Mouse (Mus musculus) left cerebral cortex, postnatal 14 days (tissue): ENCODE measurements around the gene Gm29797. TPM values are rescaled to one million over a fixed set of nuclear protein-coding genes. Genes with fewer than 3 reads are reported as not detected.

ENCODE experiments used
- DNase-seq, 2 experiments: peaks; one replicate each; pipeline ENCODE4 v3.0.0; 2021 to 2022; ENCODE audit warnings: low spot score in 2 of 2, mixed read lengths in 1 of 2
- intact Hi-C: fragments of 180-260 bp; cut with DNase I; formaldehyde crosslinking; loops from one replicate; pipeline ENCODE4 v1.15.1; 2025
- total RNA-seq, 2 experiments: library from RNA; stranded (reverse); gene quantifications; 2 replicates each; pipeline ENCODE4 v1.2.3; 2021

Gm29797 gene
- total RNA-seq, 2 experiments from 2014 or later = 0.78 TPM; not detected in 1

DNA sequence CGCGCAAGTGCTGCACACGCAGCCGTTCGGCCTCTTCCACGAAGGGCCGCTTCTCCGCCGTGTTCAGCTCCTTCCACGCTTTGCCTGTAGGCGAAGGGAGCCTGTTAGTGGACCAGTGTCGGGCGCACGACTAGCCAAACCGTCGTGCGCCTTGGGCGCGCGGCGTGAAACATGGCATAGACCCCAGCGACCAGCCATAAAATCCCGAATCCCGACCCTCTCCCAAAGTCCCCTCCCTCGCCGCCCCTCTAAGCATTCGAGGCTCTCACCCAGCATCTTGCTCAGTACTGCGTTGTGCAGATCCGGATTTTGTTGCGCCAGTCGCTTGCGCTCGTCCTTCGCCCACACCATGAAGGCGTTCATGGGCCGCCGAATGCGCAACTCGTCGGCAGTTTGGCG is 14.1 kb downstream of the Gm29797 start:
- intact Hi-C loops = no loop called here
- no peak for DNase-seq

DNA sequence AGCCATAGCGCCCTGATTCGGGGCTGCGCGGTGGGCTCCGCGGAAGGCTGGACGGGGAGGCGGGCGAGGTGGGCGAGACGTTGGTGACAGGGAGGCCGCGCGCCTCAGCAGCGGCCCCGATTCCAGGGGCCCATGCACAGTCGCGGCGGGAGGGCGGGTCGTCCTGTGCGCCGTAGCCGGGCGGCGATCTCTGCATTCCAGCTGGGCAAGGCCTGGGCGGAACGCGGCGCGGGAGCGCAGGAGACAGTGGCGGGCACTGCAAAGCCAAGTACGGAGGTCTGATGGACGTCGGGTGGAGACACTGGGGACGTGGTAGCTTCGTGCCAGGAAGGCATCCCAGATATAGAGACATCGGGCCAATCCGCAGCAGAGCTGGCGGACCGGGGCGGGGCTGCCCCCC is 14.5 kb downstream of the Gm29797 start, which contains the start of gene Sox18:
Gene Sox18 (minus strand): TSS at position 315 of the 400 bp plus-strand sequence.
- intact Hi-C loops = no loop called here
- no peak for DNase-seq

DNA sequence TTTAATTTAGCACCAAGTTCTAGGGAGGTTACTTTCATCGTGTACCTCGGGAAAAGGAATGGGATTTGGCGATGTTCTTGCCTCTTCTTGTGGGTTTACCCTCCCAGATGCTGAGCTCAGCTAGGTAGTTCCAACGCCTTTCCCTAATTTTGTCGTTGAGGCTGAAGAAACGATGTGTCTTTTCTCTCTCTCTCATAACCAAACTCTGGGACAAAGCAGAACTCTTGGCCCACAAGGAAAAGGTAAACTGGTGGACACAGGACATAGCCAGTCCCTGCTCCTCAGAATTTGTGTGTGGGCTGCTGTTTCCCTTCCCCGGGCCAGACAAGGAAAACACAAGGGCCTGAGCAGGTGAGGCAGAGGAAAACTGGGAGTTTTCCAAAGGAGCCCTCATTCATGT is 15.2 kb downstream of the Gm29797 start:
- DNase-seq = no peak
- intact Hi-C loops = no loop called here

DNA sequence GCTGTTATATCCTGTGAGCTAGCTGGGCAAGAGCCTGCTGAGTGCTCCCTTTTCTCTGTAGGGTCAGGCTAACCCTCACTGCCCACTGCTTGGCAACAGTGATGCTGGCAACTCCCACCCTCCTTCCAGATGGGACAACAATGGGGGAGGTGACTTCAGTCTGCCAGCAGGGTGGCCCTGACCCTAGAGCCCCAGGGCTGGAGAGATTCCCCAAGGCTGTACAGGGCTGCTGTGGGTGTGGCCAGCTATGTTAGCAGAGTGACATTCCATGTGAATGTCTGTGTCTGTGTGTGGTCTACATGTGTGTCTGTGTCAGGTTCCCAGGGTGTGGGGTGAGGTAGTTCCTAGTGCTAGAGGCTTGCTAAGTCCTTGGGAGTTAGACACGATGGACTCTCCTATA is 16.7 kb downstream of the Gm29797 start:
- intact Hi-C loops = no loop called here
- no peak for DNase-seq

- intact Hi-C loops = loop anchor here (5.0 kb wide), 1 partner anchor 53 kb away; no protein-coding TSS in a partner anchor
- DNase-seq = no peak
Measured at GRCm38 (mm10) chr2:181674934-181675333, 18.1 kb downstream of the Gm29797 start.

DNA sequence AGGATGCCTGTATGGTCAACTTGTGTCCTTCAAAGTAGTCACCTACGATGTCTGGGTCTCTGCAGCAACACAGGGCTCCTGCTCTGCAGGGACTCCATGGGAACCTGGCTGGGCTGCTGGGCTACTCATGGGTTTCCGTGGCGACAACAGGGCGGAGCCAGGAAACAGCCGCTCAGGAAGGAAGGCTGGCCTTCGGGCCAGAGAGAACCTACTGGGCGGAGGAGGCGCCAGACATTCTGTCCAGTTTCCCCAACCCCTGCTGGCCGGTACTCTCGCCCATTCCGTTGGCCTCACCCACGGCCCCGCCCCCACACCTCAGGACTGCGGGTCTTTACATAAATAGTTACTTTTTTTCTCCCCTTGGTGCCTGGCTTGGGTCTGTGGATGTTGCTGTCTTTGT is 18.6 kb downstream of the Gm29797 start:
- peak; percentile 52 to 53 for DNase-seq
- intact Hi-C loops = loop anchor here (5.0 kb wide), 1 partner anchor 53 kb away; no protein-coding TSS in a partner anchor

- DNase-seq = no peak
- intact Hi-C loops = loop anchor here (5.0 kb wide), 1 partner anchor 54 kb away; no protein-coding TSS in a partner anchor
Measured at GRCm38 (mm10) chr2:181676424-181676823, 19.6 kb downstream of the Gm29797 start.

GRCm38 (mm10) chr2:181677096-181677754 is 20.4 kb downstream of the Gm29797 start:
- intact Hi-C loops = loop anchor here (5.0 kb wide), 1 partner anchor 55 kb away; no protein-coding TSS in a partner anchor
- DNase-seq = no peak

- intact Hi-C loops = loop anchor here (5.0 kb wide), 1 partner anchor 55 kb away; no protein-coding TSS in a partner anchor
Measured at GRCm38 (mm10) chr2:181677755-181678098, 20.9 kb downstream of the Gm29797 start.

GRCm38 (mm10) chr2:181678780-181679179 is 21.9 kb downstream of the Gm29797 start:
- peak; percentile 82 to 92 for DNase-seq
- intact Hi-C loops = loop anchor here (1.0 to 5.0 kb wide), 2 partner anchors 19 to 56 kb away; no protein-coding TSS in a partner anchor

More at GRCm38 (mm10) chr2:181677755-181678098, 20.9 kb downstream of the Gm29797 start:
- DNase-seq = no peak

- intact Hi-C loops = loop anchor here (1.0 to 5.0 kb wide), 2 partner anchors 21 to 58 kb away; no protein-coding TSS in a partner anchor
- DNase-seq = peak; percentile 45 to 68
Measured at GRCm38 (mm10) chr2:181679951-181680715, 23.3 kb downstream of the Gm29797 start, which contains the start of gene Tcea2. Gene Tcea2, plus strand, starts transcription at chr2:181680310.

GRCm38 (mm10) chr2:181680716-181681117 is 23.9 kb downstream of the Gm29797 start:
- intact Hi-C loops = no loop called here

DNA sequence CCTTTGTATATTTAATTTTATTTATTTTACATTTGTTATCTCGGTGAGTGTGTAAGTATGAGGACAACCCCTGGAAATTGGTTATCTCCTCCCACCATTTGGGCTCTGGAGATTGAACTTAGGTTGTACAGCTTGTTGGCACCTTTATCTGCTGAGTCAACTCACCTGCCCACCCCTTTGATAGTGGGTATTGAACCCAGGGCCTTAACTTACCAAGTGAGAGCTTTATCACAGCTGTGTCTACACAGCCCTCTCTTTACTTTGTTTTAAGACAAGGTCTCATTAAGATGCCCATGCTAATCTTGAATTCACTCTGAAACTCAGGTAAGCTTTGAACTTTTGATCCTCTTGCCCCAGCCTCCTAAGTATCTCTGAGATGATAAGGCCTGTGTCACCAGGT is 25.1 kb downstream of the Gm29797 start:
- intact Hi-C loops = no loop called here
- DNase-seq = no peak

More at GRCm38 (mm10) chr2:181680716-181681117, 23.9 kb downstream of the Gm29797 start:
- DNase-seq = no peak

- intact Hi-C loops = no loop called here
- DNase-seq = no peak
Measured at GRCm38 (mm10) chr2:181683381-181683780, 26.5 kb downstream of the Gm29797 start.

GRCm38 (mm10) chr2:181684713-181685112 is 27.9 kb downstream of the Gm29797 start:
- intact Hi-C loops = no loop called here

DNA sequence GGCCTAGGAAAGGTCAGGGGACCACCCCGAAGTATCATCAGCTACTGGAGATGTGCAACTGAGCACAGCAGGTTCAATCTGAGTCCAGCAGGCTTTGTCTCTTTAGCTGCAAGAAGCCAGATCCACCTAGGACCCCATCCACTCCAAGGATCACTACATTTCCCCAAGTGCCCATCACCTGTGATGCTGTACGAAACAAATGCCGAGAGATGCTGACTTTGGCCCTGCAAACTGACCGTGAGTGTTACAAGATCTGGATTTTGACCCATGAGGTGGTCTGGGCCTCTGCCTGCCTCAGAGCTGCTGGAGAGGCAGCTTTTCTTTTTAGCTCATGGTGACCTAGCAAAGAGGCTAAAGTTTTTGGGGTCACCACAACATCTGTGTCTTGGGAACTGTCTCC is 28.9 kb downstream of the Gm29797 start:
- intact Hi-C loops = no loop called here
- DNase-seq = no peak

More at GRCm38 (mm10) chr2:181684713-181685112, 27.9 kb downstream of the Gm29797 start:
- DNase-seq = no peak

DNA sequence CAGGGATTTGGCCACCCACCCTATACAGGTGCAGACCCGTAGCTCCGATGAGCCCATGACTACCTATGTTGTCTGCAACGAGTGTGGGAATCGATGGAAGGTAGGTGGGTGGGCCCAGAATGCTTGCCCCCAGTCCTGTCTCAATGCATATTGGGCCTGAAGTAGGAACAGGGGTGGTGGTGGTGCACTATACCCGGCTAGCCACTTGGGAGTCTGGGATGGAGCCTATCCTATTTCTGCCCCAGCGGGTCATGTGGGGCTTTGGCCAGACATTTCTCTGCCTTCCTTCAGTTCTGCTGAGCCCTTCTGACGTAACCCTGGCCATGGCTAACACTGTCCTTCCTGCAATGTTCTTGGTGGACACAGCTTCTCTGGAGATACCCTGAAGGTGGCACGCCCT is 30.8 kb downstream of the Gm29797 start:
- intact Hi-C loops = no loop called here
- DNase-seq = no peak

DNA sequence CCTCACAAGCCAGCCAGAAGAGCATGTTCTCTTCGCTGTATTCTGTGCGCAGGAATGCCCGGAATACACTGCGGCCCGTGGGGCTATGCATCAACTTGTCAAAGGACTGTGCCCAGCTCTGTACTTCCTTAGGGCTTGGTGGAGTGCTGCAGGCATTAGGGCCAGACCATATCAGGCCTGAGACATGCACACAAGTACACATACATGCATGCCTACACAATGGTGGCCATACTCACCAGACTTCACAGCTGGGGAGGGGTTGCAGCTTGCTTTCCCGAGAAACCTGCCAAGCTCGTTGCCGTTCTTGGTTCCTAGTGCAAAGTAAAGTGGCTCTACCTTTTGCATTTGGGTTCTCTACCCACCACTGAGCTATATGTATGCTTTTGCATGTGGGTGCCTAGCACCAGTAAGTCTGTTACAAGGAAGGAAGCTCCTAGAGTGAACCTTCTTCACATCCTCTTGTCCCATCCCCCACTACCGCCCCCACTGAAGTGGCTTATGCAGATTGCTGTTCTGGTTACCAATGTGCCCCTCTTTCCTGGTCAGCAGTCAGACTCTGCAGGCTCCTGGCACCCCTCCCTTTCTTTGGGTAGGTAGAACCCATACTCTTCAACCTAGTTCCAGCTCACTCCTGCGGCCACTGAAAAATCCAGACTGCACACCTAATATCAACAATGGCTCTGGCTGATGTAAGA is 32.8 kb downstream of the Gm29797 start:
- DNase-seq = peak; percentile 34 to 56

GRCm38 (mm10) chr2:181691083-181691482 is 34.2 kb downstream of the Gm29797 start:
- DNase-seq = no peak
- intact Hi-C loops = no loop called here

More for the DNA sequence above, 32.8 kb downstream of the Gm29797 start:
- intact Hi-C loops = no loop called here

- intact Hi-C loops = no loop called here
- no peak for DNase-seq
Measured at GRCm38 (mm10) chr2:181691571-181691970, 34.7 kb downstream of the Gm29797 start.
